Mouse (Mus musculus) A20 (cell line): Measurements from ENCODE around the gene Iqsec1.

Experiments
- DNase-seq: peaks from one replicate; pipeline ENCODE4 v3.0.0-alpha.2; 2011; ENCODE audit warnings: low read depth, low spot score

Gene Iqsec1

DNA sequence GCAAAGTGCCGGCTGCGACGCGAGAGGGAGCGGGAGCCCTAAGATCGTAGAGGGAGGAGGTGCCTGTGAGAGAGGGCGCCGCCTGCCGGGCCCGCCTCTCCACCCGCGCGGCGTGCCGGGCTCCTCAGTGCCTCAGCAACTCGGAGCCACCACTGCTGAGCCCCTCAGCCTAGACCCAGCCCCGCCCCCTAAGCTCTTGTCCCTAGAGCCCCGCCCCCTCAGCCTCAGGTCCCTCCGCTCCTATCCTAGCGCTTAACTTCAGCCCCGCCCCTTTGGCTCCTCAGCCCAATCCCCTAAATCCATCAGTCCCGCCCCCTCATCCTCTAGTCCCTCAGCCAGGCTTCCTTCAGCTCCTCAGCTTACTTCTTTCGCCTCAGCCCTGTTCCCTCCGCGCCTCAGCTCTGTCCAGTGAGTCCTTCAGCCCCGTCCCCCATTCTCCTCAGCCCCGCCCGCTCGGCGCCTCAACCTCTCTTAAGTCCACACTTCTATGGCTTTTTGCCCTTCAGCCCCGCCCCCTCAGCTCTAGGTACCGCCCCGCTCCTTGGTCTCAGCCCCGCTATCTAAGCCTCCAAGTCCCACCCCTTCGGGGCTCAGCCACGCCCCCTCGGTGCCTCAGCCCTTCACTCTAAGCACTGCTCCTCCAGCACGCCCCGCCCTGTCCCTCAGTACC, at the start of gene Iqsec1:
Iqsec1 (minus strand) TSS at position 38 of the 670 bp plus-strand sequence.
- DNase-seq, result peak; percentile 95

GRCm38 (mm10) chr6:91028256-91028655, 39.8 kb upstream of the Iqsec1 start:
- DNase-seq, result no peak

- DNase-seq, result no peak
Observed at GRCm38 (mm10) chr6:91020810-91021209, 32.3 kb upstream of the Iqsec1 start.

- DNase-seq, result no peak
Observed at GRCm38 (mm10) chr6:91016600-91017230, 28.2 kb upstream of the Iqsec1 start.

- no peak for DNase-seq
Observed at GRCm38 (mm10) chr6:91014198-91014958, 25.9 kb upstream of the Iqsec1 start.

DNA sequence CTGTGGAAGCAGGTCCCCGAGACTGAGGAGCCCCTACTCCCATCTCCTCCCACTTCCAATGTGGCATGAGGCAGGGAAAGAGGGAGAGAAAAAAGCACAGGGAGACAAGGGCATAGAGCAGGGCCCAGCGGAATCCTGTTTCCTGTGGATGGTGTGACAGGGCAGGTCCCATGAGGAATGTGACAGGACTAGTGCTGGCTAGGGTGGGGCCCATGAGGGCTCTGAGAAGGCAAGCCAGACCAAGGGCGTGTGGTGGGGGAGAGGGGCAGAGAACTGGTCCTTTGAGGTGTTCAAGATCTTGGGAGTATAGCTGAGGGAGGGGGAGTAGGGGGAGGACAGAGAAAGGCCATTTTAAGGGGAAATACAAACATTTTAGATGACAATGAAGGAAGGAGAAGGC, 24.0 kb upstream of the Iqsec1 start:
- no peak for DNase-seq

DNA sequence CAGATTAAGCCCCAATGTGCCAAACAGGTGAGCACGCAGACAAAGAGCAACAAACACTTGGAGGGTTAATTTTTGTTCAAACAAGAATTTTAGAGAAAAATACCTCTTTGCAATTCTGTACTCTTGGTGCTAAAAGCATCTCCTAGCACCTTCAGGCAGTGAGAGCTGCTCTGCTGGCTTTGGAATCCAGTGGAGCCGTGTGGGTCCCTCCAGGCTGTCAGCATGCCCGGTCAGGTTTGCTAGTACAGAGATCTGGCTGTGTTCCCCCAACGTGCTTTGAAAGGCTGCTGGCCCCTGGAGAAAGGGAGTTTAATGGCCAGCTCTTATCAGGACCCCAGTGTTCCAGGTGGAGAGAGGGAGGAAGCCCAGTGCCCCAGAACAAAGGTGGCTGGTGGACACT, 23.1 kb upstream of the Iqsec1 start:
- DNase-seq, result no peak

DNA sequence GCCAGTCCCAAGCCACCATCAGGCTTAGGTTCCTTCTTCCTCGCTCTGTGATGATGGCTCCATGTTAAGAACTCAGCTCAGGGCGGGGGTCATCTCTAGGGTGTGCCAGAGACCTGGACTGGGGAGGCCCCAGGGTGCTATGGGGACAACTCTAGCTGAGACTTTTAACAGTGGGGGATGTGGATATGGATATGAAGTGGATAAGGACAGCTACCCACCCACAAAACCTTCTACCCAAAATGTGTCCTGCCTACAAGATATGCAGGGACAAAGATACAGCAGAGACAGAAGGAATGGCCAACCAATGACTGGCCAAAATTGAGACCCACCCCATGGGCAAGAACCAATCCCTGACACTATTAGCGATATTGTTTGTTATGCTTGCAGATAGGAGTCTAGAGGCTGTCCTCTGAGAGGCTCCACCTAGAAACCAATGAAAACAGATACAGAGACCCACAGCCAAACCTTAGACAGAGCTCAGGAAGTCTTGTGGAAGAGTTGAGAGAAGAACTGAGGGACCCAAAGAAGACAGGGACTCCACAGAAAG, 19.9 kb upstream of the Iqsec1 start:
- DNase-seq, result no peak

DNA sequence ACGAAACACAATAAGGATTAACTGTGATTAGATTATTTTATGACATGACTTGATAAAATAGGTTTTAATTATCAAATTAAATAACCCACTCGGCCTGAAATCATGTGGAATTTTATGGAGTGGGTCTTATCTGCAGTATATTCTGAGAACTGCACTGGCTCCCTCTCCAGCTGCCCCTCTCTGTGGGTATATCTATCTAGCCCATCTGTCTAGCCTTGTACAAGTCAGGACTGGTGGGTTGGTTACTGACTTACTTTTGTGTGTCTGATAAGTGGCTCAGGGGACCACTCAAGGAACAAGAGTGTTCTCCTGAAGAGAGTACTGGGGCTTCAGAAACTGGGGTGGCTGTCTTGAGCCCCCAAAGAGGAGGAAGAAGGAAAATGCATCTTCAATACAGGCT, 18.7 kb upstream of the Iqsec1 start:
- no peak for DNase-seq

DNA sequence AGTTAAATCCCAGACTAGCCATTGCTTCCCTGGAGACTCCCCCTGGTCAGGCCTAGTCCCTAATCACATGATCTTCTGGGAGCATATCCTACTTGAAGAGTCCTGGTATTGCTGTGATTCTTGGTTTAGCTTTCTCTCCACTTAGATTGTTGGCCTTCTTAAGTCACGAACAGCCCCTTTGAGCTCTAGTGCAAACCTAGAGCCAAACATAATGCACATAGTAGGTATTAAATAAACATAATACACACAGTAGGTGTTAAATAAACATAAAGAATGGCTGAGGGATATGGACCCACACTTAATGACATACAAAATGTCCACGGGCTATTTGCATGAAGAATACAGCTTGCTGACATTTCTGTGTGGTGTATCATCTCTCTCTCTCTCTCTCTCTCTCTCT, 15.7 kb upstream of the Iqsec1 start:
- DNase-seq, result no peak

DNA sequence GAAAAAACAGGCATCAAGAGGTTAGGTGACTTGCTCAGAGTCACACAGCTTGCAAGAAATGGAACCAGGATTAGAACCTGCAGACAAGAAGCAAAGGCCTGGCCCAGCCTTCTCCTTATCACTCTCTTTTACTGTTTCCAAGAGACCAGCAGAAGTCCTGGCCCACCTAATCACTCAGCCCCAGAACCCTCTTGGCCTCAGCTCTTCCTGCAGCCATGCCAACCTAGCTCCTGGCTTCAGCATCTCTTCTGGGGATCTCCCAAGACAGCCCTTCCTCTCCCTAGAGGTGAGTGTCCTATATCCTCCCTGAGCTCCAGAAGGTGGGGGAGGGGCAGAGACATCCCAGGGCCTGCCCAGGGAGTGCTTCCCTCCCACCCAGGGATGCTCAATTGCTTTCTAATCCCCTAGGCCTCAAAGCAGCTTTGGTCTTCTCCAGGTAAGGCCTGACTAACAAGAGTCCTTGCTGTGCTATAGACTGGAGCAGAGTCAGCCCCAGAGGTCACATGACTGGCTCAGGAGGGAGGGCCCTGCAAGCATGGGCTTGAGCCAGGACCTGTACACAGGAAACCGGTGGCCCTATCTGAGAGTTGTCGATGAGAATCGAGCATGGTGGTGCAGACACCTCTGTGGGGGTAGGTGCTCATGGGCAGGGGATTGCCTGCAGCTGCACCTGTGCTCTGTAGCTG, 15.0 kb upstream of the Iqsec1 start:
- no peak for DNase-seq

- DNase-seq, result no peak
Observed at GRCm38 (mm10) chr6:91001566-91001965, 13.1 kb upstream of the Iqsec1 start.

DNA sequence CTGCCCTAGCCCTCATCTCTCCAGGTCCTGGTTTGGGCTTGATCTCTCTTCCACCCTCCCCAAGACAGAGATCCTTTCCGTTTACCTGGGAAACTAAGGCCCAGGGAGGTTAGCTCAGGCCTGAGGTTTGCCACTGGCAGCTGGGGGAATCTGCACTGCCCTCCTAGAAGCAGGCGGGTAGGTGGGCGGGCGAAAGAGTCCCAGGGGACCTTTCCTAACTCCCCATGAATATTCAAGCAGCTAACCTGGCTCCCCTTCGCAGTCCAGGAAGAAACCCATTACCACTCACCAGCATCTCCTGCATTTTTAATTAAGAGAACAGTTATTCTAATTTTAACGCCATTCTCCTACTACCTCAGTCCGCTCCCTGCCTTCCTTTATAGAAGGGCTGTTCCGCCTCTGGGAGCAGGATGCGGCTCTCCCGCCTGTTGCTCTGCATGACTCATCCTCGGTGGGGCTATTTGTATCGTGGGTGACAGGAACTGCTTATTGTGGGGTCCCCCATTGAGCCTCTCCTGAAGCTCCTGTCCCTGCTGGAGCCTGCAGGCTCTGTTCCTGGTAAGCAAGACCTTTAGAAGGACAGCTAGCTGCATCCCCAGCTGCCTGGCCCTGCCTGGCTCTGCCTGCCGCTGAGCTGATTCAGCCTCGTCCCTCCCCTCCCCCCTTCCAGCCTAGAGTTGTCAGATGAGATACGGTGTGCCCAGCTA, 12.5 kb upstream of the Iqsec1 start:
- no peak for DNase-seq

GRCm38 (mm10) chr6:90999176-90999575, 10.7 kb upstream of the Iqsec1 start:
- no peak for DNase-seq

GRCm38 (mm10) chr6:90997025-90997424, 8.5 kb upstream of the Iqsec1 start:
- no peak for DNase-seq

GRCm38 (mm10) chr6:90996181-90996580, 7.7 kb upstream of the Iqsec1 start:
- DNase-seq, result no peak

- no peak for DNase-seq
Observed at GRCm38 (mm10) chr6:90988299-90988625, 223 bp downstream of the Iqsec1 start.

DNA sequence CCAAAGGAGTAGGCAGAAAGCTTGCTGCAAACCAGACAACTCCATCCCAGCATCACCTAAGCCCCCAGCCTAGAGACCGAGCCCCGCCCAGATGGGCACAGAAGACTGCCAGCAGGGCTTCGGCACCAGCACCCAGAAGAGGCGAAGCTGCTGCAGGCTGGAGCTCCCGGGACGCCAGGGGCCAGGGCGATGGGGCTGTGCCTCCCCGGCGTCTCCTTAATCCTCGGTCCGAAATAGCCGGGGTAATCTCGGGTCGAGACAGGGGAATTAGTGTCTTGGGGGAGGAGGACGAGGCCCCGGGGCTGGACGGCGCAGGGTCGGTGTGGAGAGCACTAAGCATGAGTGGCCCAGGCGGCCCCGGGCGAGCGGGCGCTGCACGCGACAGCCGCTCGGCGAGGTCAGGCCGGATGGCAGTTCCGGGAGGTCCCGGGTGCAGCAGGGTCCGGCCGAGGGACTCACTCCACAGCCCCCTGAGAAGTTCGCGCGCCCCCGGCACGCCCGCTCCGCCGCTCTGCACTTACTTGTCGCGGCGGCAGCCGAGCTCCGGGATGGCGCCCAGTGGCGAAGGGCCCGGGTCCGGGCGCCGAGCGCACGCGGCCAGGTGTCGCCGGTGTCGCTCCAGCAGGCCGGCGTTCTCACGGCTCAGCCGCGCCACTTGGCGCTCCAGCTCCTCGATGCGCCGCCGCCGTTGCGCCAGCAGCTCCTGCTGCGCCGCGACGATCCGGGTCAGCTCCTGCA, 755 bp downstream of the Iqsec1 start:
- peak; percentile 34 for DNase-seq

DNA sequence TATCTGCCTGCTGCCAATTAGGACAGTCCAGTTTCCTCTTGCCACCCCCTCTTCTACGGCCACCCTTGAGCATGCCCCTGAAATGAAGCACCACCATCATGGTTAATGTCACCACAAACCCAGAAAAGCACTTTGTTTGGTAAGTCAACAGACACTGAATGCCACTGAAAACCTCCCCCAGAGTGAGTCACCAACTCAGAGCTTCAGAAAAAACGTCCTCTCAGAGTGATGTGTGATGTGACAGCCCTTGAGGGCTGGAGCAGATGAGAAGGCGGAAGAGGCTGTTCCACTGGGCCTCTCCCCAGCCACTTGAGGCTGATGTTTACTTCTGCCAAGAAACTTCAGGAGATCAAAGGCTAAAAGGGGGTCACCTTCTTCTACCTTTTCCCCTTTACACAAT, 4.4 kb downstream of the Iqsec1 start:
- DNase-seq, result no peak

- DNase-seq, result no peak
Observed at GRCm38 (mm10) chr6:90974279-90974678, 14.2 kb downstream of the Iqsec1 start.
